Mouse (Mus musculus) midbrain, embryonic 16.5 days (tissue): ENCODE results near the gene Terb1. TPM values are rescaled to one million over a fixed set of nuclear protein-coding genes. Genes with fewer than 3 reads are reported as not detected.
A peak's percentile ranks its signal among the peaks of the same experiment; 100 is the strongest.

ENCODE experiments used
- ATAC-seq: fragments of 200-750 bp; cut with Nextera tagmentation; 2 replicates; pipeline ENCODE4 v1.8.0; 2017; ENCODE audit warnings: moderate TSS enrichment
- H3K27ac ChIP-seq: fragments of 300-500 bp; sonication (generic); 2 replicates; pipeline ENCODE4 v1.5.1; 2014; ENCODE audit warnings: mild to moderate bottlenecking, low read length, mixed read lengths
- H3K27me3 ChIP-seq: fragments of 300-500 bp; sonication (generic); 2 replicates; pipeline ENCODE4 v1.6.1; 2014; ENCODE audit warnings: low read depth, low read length, mixed read lengths; ENCODE audit not compliant: control insufficient read depth, insufficient read depth
- H3K36me3 ChIP-seq: fragments of 300-500 bp; sonication (generic); 2 replicates; pipeline ENCODE4 v1.6.1; 2014; ENCODE audit warnings: mild to moderate bottlenecking, low read length, moderate library complexity, mixed read lengths; ENCODE audit not compliant: control insufficient read depth, insufficient read depth
- H3K4me1 ChIP-seq: fragments of 300-500 bp; sonication (generic); 2 replicates; pipeline ENCODE4 v1.6.1; 2014; ENCODE audit warnings: mild to moderate bottlenecking, low read length, mixed read lengths; ENCODE audit not compliant: control insufficient read depth, insufficient read depth
- H3K4me2 ChIP-seq: fragments of 300-500 bp; sonication (generic); 2 replicates; pipeline ENCODE4 v1.6.1; 2014; ENCODE audit warnings: mild to moderate bottlenecking, low read length, mixed read lengths
- H3K4me3 ChIP-seq: fragments of 300-500 bp; sonication (generic); 2 replicates; pipeline ENCODE4 v1.5.1; 2014; ENCODE audit warnings: low read depth, mild to moderate bottlenecking, low read length, moderate library complexity, mixed read lengths
- H3K9ac ChIP-seq: fragments of 300-500 bp; sonication (generic); 2 replicates; pipeline ENCODE4 v1.6.1; 2014; ENCODE audit warnings: low read depth, low read length, mixed read lengths
- H3K9me3 ChIP-seq: fragments of 300-500 bp; sonication (generic); replicated peaks from 2 replicates; pipeline ENCODE4 v1.6.1; 2014; ENCODE audit warnings: mild to moderate bottlenecking, low read length, mixed read lengths; ENCODE audit not compliant: control insufficient read depth, poor library complexity, severe bottlenecking
- WGBS: fragments of 180-500 bp; shearing (Covaris S2); extraction: QIAGEN DNeasy Blood & Tissue Kit; methylation state at CpG from one replicate; pipeline ENCODE4 v1.1.7; 2014; 5-methylcytosine and 5-hydroxymethylcytosine counted together
- polyA plus RNA-seq: library from polyadenylated mRNA; unstranded; fragments of >200 nt; fragmentation: Nextera tagmentation; extraction: Ambion mirVana; gene quantifications from 2 replicates; pipeline ENCODE4 v1.2.1, GENCODE M21; 2015

Terb1 gene
- polyA plus RNA-seq, 1 experiment from 2014 or later, result 0.70 TPM

- 96% methylated on average over 5 of the region's 5 CpGs for WGBS
These were observed 76.4 kb downstream of the Terb1 start for GRCm38 (mm10) chr8:104433191-104433842.

GRCm38 (mm10) chr8:104432656-104433055, 77.1 kb downstream of the Terb1 start:
- Histone ChIP-seq H3K4me1 (peaks cover 9% of the 10 kb centered on the region), H3K36me3 (peaks cover 58% of the 10 kb centered on the region), H3K4me3 (no peak overlapping the region), H3K9me3 (no peaks in the 10 kb centered on the region), H3K4me2 (no peak overlapping the region), H3K27me3 (no peaks in the 10 kb centered on the region), H3K9ac (no peak overlapping the region), H3K27ac (no peak overlapping the region)
- no peak for ATAC-seq
- WGBS, result 96% methylated on average over 6 of the region's 6 CpGs

More at GRCm38 (mm10) chr8:104433191-104433842, 76.4 kb downstream of the Terb1 start:
- no peak for ATAC-seq
- H3K4me3 ChIP-seq, result no peak overlapping the region
- no peak overlapping the region for H3K4me2 ChIP-seq
- H3K4me1 ChIP-seq, result peaks cover 9% of the 10 kb centered on the region
- H3K27ac ChIP-seq, result no peak overlapping the region
- H3K9me3 ChIP-seq, result no peaks in the 10 kb centered on the region
- H3K36me3 ChIP-seq, result peaks cover 54% of the 10 kb centered on the region
- no peaks in the 10 kb centered on the region for H3K27me3 ChIP-seq
- no peak overlapping the region for H3K9ac ChIP-seq

- no peaks in the 10 kb centered on the region for H3K9me3 ChIP-seq
- H3K27me3 ChIP-seq, result no peaks in the 10 kb centered on the region
- no peak for ATAC-seq
- peaks cover 58% of the 10 kb centered on the region for H3K36me3 ChIP-seq
- H3K9ac ChIP-seq, result no peak overlapping the region
- H3K4me3 ChIP-seq, result no peak overlapping the region
- no peak overlapping the region for H3K27ac ChIP-seq
- no peak overlapping the region for H3K4me2 ChIP-seq
- H3K4me1 ChIP-seq, result peaks cover 3% of the 10 kb centered on the region
- WGBS, result 89% methylated on average over 7 of the region's 7 CpGs
These were observed 79.5 kb downstream of the Terb1 start for GRCm38 (mm10) chr8:104430230-104430629.

- Histone ChIP-seq H3K27ac (no peak overlapping the region), H3K4me1 (no peaks in the 10 kb centered on the region), H3K4me3 (no peak overlapping the region), H3K9me3 (no peaks in the 10 kb centered on the region), H3K36me3 (peaks cover 53% of the 10 kb centered on the region), H3K4me2 (no peak overlapping the region), H3K9ac (no peak overlapping the region), H3K27me3 (no peaks in the 10 kb centered on the region)
- ATAC-seq, result no peak
- 96% methylated on average over 13 of the region's 13 CpGs for WGBS
These were observed 82.0 kb downstream of the Terb1 start for GRCm38 (mm10) chr8:104427703-104428102.

- Histone ChIP-seq H3K4me2 (no peak overlapping the region), H3K27ac (no peak overlapping the region), H3K36me3 (peaks cover 61% of the 10 kb centered on the region), H3K4me3 (no peak overlapping the region), H3K9me3 (no peaks in the 10 kb centered on the region), H3K27me3 (no peaks in the 10 kb centered on the region), H3K4me1 (no peaks in the 10 kb centered on the region), H3K9ac (no peak overlapping the region)
- ATAC-seq, result no peak
- 87% methylated on average over 6 of the region's 6 CpGs for WGBS
These were observed 87.4 kb downstream of the Terb1 start for GRCm38 (mm10) chr8:104422313-104422712.

GRCm38 (mm10) chr8:104416022-104416421, 93.7 kb downstream of the Terb1 start:
- H3K27ac ChIP-seq, result no peak overlapping the region
- H3K27me3 ChIP-seq, result no peaks in the 10 kb centered on the region
- H3K9me3 ChIP-seq, result no peaks in the 10 kb centered on the region
- H3K36me3 ChIP-seq, result peaks cover 26% of the 10 kb centered on the region
- H3K4me1 ChIP-seq, result no peaks in the 10 kb centered on the region
- no peak overlapping the region for H3K4me3 ChIP-seq
- no peak overlapping the region for H3K9ac ChIP-seq
- WGBS, result 81% methylated on average over 6 of the region's 6 CpGs
- no peak for ATAC-seq
- H3K4me2 ChIP-seq, result no peak overlapping the region

GRCm38 (mm10) chr8:104414204-104414603, 95.5 kb downstream of the Terb1 start:
- no peak overlapping the region for H3K4me2 ChIP-seq
- H3K9me3 ChIP-seq, result no peaks in the 10 kb centered on the region
- ATAC-seq, result peak; percentile 43; the same call in 1 of the 2 replicates
- H3K4me1 ChIP-seq, result no peaks in the 10 kb centered on the region
- WGBS, result 49% methylated on average over 3 of the region's 3 CpGs
- no peaks in the 10 kb centered on the region for H3K27me3 ChIP-seq
- H3K9ac ChIP-seq, result no peak overlapping the region
- peaks cover 15% of the 10 kb centered on the region for H3K36me3 ChIP-seq
- no peak overlapping the region for H3K4me3 ChIP-seq
- no peak overlapping the region for H3K27ac ChIP-seq

- Histone ChIP-seq H3K9ac (no peak overlapping the region), H3K4me3 (no peak overlapping the region), H3K27ac (no peak overlapping the region), H3K4me2 (no peak overlapping the region), H3K27me3 (no peaks in the 10 kb centered on the region), H3K9me3 (no peaks in the 10 kb centered on the region), H3K36me3 (peaks cover 14% of the 10 kb centered on the region), H3K4me1 (no peaks in the 10 kb centered on the region)
- ATAC-seq, result peak; percentile 30; the same call in 1 of the 2 replicates
- 86% methylated on average over 4 of the region's 4 CpGs for whole genome bisulfite sequencing
These were observed 95.9 kb downstream of the Terb1 start for GRCm38 (mm10) chr8:104413770-104414169.

GRCm38 (mm10) chr8:104412805-104413532, 96.7 kb downstream of the Terb1 start:
- H3K4me3 ChIP-seq, result no peak overlapping the region
- 79% methylated on average over 7 of the region's 7 CpGs for WGBS
- no peak overlapping the region for H3K4me2 ChIP-seq
- ATAC-seq, result no peak
- no peak overlapping the region for H3K27ac ChIP-seq
- H3K4me1 ChIP-seq, result no peaks in the 10 kb centered on the region
- no peaks in the 10 kb centered on the region for H3K27me3 ChIP-seq
- peaks cover 11% of the 10 kb centered on the region for H3K36me3 ChIP-seq
- no peaks in the 10 kb centered on the region for H3K9me3 ChIP-seq
- H3K9ac ChIP-seq, result no peak overlapping the region
